Mouse (Mus musculus) lung, adult 2 months (tissue): ENCODE data around the gene C1rl.

Experiments
- CTCF ChIP-seq: fragments of 200-500 bp; IDR thresholded peaks from 2 replicates; pipeline ENCODE4 v1.5.1; 2011; ENCODE audit warnings: mild to moderate bottlenecking, low read length, control low read depth; ENCODE audit not compliant: insufficient read depth
- POLR2A ChIP-seq: fragments of 200-500 bp; IDR thresholded peaks from 2 replicates; pipeline ENCODE4 v1.6.1; 2011; ENCODE audit warnings: low read depth, mild to moderate bottlenecking, control low read depth, low read length, borderline replicate concordance; ENCODE audit errors: extremely low read depth

- TF ChIP-seq POLR2A (no peak), CTCF (no peak)
Observed at GRCm38 (mm10) chr6:124458505-124458904, 34.4 kb upstream of the C1rl start.
